Mouse (Mus musculus) heart, embryonic 14.5 days (tissue): ENCODE data around the gene Xndc1. TPM values are rescaled to one million over a fixed set of nuclear protein-coding genes. Genes with fewer than 3 reads are reported as not detected.

Experiments used
- ATAC-seq: fragments of 200-750 bp; cut with Nextera tagmentation; 2 replicates; pipeline ENCODE4 v1.8.0; 2017; ENCODE audit warnings: low read depth, moderate TSS enrichment; ENCODE audit not compliant: insufficient number of reproducible peaks, insufficient read depth, low FRiP score
- H3K27ac ChIP-seq, 2 experiments: fragments of 200-500 bp in 1 of 2; fragments of 300-500 bp in 1 of 2; sonication (generic) in 1 of 2; replicated peaks in 1 of 2; 2 replicates each; pipeline ENCODE4 v1.5.1; 2012 to 2014; ENCODE audit warnings: low read depth in 2 of 2, low read length in 2 of 2, control low read depth in 1 of 2, mild to moderate bottlenecking in 1 of 2, mixed read lengths in 1 of 2; ENCODE audit not compliant: control insufficient read depth in 1 of 2, insufficient read depth in 1 of 2
- H3K27me3 ChIP-seq: fragments of 300-500 bp; sonication (generic); 2 replicates; pipeline ENCODE4 v1.6.1; 2014; ENCODE audit warnings: mild to moderate bottlenecking, low read length, control low read depth; ENCODE audit not compliant: control insufficient read depth, insufficient read depth
- H3K36me3 ChIP-seq: fragments of 300-500 bp; sonication (generic); 2 replicates; pipeline ENCODE4 v1.6.1; 2014; ENCODE audit warnings: mild to moderate bottlenecking, control low read depth, low read length, mixed read lengths; ENCODE audit not compliant: control insufficient read depth, insufficient read depth
- H3K4me1 ChIP-seq, 2 experiments: fragments of 200-500 bp in 1 of 2; fragments of 300-500 bp in 1 of 2; sonication (generic) in 1 of 2; 2 replicates each; pipeline ENCODE4 v1.6.1; 2012 to 2014; ENCODE audit warnings: low read length in 2 of 2, control low read depth in 1 of 2, mixed read lengths in 1 of 2; ENCODE audit not compliant: control insufficient read depth in 2 of 2, insufficient read depth in 2 of 2
- H3K4me2 ChIP-seq: fragments of 300-500 bp; sonication (generic); 2 replicates; pipeline ENCODE4 v1.6.1; 2014; ENCODE audit warnings: mild to moderate bottlenecking, low read length
- H3K4me3 ChIP-seq, 2 experiments: fragments of 200-500 bp in 1 of 2; fragments of 300-500 bp in 1 of 2; sonication (generic) in 1 of 2; 2 replicates each; pipeline ENCODE4 v1.5.1; 2012 to 2014; ENCODE audit warnings: low read length in 2 of 2, mild to moderate bottlenecking in 2 of 2, control low read depth in 1 of 2, low read depth in 1 of 2, moderate library complexity in 1 of 2; ENCODE audit not compliant: control insufficient read depth in 1 of 2, insufficient read depth in 1 of 2
- H3K9ac ChIP-seq: fragments of 300-500 bp; sonication (generic); 2 replicates; pipeline ENCODE4 v1.6.1; 2014; ENCODE audit warnings: mild to moderate bottlenecking, low read length
- H3K9me3 ChIP-seq: fragments of 300-500 bp; sonication (generic); 2 replicates; pipeline ENCODE4 v1.6.1; 2016; ENCODE audit warnings: low read length, control low read depth; ENCODE audit not compliant: control insufficient read depth
- WGBS: fragments of 180-500 bp; shearing (Covaris S2); extraction: QIAGEN DNeasy Blood & Tissue Kit; methylation state at CpG from one replicate; pipeline ENCODE4 v1.1.7; 2014; 5-methylcytosine and 5-hydroxymethylcytosine counted together
- polyA plus RNA-seq: library from polyadenylated mRNA; unstranded; fragments of >200 nt; fragmentation: Nextera tagmentation; extraction: Ambion mirVana; gene quantifications from 2 replicates; pipeline ENCODE4 v1.2.1, GENCODE M21; 2014

Xndc1 gene
- polyA plus RNA-seq, 1 experiment from 2014 or later = 16.2 TPM

DNA sequence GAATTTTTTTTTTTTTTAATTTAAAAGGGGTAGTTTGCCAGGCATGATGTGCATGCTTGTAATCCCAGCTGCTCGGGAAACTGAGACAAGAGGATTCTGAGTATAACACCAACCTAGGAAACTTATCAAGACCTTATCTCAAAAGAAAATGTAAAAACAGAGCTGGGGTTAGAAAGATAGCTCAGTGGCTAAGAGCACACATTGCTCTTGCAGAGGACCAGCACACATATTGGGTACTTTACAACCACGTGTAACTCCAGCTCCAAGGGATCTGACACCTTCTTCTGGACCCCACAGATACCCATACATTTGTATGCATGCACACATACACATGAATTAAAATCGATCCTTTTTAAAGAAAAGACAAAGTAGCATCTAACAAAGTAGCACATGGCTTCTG, 4.0 kb upstream of the Xndc1 start:
- ATAC-seq = no peak
- Histone ChIP-seq H3K4me1 (peaks cover 1 to 13% of the 10 kb centered on the region in 2 experiments), H3K27ac (no peak overlapping the region), H3K9me3 (no peaks in the 10 kb centered on the region), H3K4me2 (no peak overlapping the region), H3K4me3 (no peak overlapping the region), H3K9ac (no peak overlapping the region), H3K36me3 (peaks cover 21% of the 10 kb centered on the region), H3K27me3 (no peaks in the 10 kb centered on the region)
- 59% methylated on average over 3 of the region's 3 CpGs for WGBS

DNA sequence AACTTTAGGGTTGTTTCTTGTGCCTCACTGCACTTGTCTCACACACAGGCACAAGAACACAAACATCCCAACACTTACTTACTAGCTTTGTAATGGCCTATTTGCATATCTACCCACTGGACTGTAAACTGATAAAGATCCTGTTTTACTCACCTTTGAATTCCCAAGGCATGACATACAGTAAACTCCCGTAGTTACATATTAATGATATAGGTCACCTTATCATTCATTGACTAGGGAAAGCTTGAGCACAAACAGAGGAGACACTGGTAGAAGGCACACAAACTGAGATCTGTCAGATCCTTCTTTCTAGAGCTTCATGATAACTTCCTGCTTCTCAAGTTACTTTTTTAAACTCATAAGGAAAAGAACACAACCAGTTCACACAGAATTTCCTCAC, 3.1 kb upstream of the Xndc1 start:
- WGBS = 69% methylated on average over 1 of the region's 1 CpGs
- no peaks in the 10 kb centered on the region for H3K27me3 ChIP-seq
- peaks cover 18% of the 10 kb centered on the region for H3K36me3 ChIP-seq
- no peak overlapping the region for H3K4me3 ChIP-seq
- ATAC-seq = no peak
- H3K27ac ChIP-seq = no peak overlapping the region
- peaks cover 5 to 16% of the 10 kb centered on the region in 2 experiments for H3K4me1 ChIP-seq
- H3K9ac ChIP-seq = no peak overlapping the region
- no peak overlapping the region for H3K4me2 ChIP-seq
- no peaks in the 10 kb centered on the region for H3K9me3 ChIP-seq

DNA sequence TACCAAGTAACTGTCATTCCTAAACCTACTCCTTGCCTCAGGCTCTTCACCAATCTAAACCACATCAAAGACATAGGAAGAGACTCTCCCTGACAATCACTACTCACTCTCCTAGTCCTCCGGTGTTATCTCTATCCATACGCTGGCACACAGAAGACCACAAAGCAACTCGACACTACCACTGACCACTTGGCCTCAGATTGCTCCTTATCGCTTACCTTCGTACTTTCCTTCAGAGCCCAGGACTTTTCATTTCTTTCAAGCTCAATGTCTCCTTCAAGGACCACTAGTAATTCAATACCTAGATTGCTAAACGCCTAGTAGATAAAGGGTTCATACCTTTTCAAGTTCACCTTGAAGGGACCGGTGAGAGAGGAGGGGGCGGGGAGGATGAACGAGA, 1.4 kb upstream of the Xndc1 start:
- peak overlapping the region; percentile 78 for H3K4me2 ChIP-seq
- no peak for ATAC-seq
- no peaks in the 10 kb centered on the region for H3K9me3 ChIP-seq
- peaks cover 5 to 16% of the 10 kb centered on the region in 2 experiments; a peak in 3 of 4 replicates for H3K4me1 ChIP-seq
- H3K9ac ChIP-seq = no peak overlapping the region
- H3K27ac ChIP-seq = no peak overlapping the region
- H3K27me3 ChIP-seq = no peaks in the 10 kb centered on the region
- peak overlapping the region in 1 of 2 experiments; percentile 74; a peak in 3 of 4 replicates for H3K4me3 ChIP-seq
- peaks cover 16% of the 10 kb centered on the region for H3K36me3 ChIP-seq
- 40% methylated on average over 9 of the region's 9 CpGs for WGBS

- no peaks in the 10 kb centered on the region for H3K9me3 ChIP-seq
- WGBS = under 1% methylated on average over 9 of the region's 9 CpGs
- H3K27me3 ChIP-seq = no peaks in the 10 kb centered on the region
- no peak for ATAC-seq
- H3K9ac ChIP-seq = peak overlapping the region; percentile 80
- peak overlapping the region; percentile 78 for H3K4me2 ChIP-seq
- peak overlapping the region; percentile 24 to 73; a peak in 3 of 4 replicates for H3K27ac ChIP-seq
- H3K4me3 ChIP-seq = peak overlapping the region; percentile 74 to 77
- peaks cover 5 to 16% of the 10 kb centered on the region in 2 experiments; a peak in 3 of 4 replicates for H3K4me1 ChIP-seq
- H3K36me3 ChIP-seq = peaks cover 10% of the 10 kb centered on the region
These were observed 661 bp upstream of the Xndc1 start for GRCm38 (mm10) chr7:102064655-102065045.

GRCm38 (mm10) chr7:102066363-102066762, 1.1 kb downstream of the Xndc1 start:
- Histone ChIP-seq H3K9ac (peak overlapping the region; percentile 80), H3K4me1 (peaks cover 5 to 16% of the 10 kb centered on the region in 2 experiments; a peak in 3 of 4 replicates), H3K9me3 (no peaks in the 10 kb centered on the region), H3K4me2 (peak overlapping the region; percentile 78), H3K27me3 (no peaks in the 10 kb centered on the region), H3K27ac (no peak overlapping the region), H3K4me3 (peak overlapping the region; percentile 15 to 74), H3K36me3 (peaks cover 12% of the 10 kb centered on the region)
- 68% methylated on average over 6 of the region's 6 CpGs for WGBS
- ATAC-seq = no peak

GRCm38 (mm10) chr7:102076714-102077296, 11.5 kb downstream of the Xndc1 start:
- no peaks in the 10 kb centered on the region for H3K27me3 ChIP-seq
- H3K9me3 ChIP-seq = no peaks in the 10 kb centered on the region
- H3K4me1 ChIP-seq = no peaks in the 10 kb centered on the region
- no peak for ATAC-seq
- H3K9ac ChIP-seq = no peak overlapping the region
- WGBS = 82% methylated on average over 7 of the region's 7 CpGs
- no peak overlapping the region for H3K27ac ChIP-seq
- H3K36me3 ChIP-seq = peaks cover 95% of the 10 kb centered on the region
- no peak overlapping the region for H3K4me2 ChIP-seq
- no peak overlapping the region for H3K4me3 ChIP-seq

GRCm38 (mm10) chr7:102078517-102078916, 13.2 kb downstream of the Xndc1 start:
- no peak for ATAC-seq
- Histone ChIP-seq H3K36me3 (peaks cover 94% of the 10 kb centered on the region), H3K27ac (no peak overlapping the region), H3K4me1 (no peaks in the 10 kb centered on the region), H3K4me2 (no peak overlapping the region), H3K9me3 (no peaks in the 10 kb centered on the region), H3K27me3 (no peaks in the 10 kb centered on the region), H3K9ac (no peak overlapping the region), H3K4me3 (no peak overlapping the region)
- WGBS = 74% methylated on average over 7 of the region's 7 CpGs

DNA sequence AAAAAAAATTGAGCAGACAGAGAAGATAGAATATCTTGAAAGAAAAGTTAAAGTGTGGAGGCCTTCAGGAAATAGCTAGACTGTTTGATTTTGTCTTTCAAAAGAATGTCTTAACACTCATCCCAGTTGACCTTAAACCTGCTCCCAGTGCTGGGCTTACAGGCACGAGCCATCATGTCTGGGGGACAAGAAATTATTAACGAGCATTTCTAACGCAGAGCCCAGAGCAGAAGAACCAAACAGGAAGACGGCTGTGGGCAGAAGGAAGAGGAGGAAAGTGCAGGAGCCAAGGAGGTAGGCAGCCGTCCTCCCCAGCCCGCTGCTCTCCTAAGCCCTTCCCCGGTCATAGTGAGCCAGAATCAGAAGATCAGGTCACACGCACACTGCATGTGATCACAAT, 15.0 kb downstream of the Xndc1 start:
- Histone ChIP-seq H3K4me2 (no peak overlapping the region), H3K4me1 (no peaks in the 10 kb centered on the region), H3K9ac (no peak overlapping the region), H3K4me3 (no peak overlapping the region), H3K27ac (no peak overlapping the region), H3K27me3 (no peaks in the 10 kb centered on the region), H3K36me3 (peaks cover 95% of the 10 kb centered on the region), H3K9me3 (no peaks in the 10 kb centered on the region)
- 93% methylated on average over 8 of the region's 8 CpGs for WGBS
- ATAC-seq = no peak
